Mouse (Mus musculus): ENCODE data around the gene Nup37. TPM values are rescaled to one million over a fixed set of nuclear protein-coding genes. Genes with fewer than 3 reads are reported as not detected.

The Nup37 gene
- polyA plus RNA-seq, 1 experiment: 14.8 TPM

DNA sequence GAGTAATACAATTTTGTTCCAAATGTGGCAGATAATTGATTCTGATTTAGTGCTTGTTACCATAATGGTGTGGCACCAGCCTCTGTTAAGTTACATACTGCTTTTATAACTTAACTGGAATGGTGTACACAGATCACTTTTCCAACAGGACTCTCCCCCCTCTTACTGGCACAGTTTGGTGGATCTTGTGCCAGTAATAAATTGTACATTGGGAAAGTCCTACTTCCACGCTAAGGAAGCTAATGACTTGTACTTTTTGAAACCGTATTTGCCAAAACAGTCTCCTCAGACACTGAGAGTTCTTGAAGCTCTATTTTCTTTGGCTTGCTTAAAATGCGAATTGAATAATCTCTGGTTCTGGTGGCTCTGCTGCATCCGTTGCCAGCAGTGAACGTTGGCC lies 78.6 kb downstream of the Nup37 start:
- no peak for TF ChIP-seq CTCF (IDR thresholded peaks at IDR 0.05; ENCODE audit: control insufficient read depth, insufficient read depth, insufficient replicate concordance, low read depth, low read length)
- TF ChIP-seq POLR2A (IDR thresholded peaks at IDR 0.05; ENCODE audit: control insufficient read depth, low read depth, low read length): no peak
- H3K4me1 ChIP-seq (ENCODE audit: control insufficient read depth, insufficient read depth, low read length): no peaks in the 10 kb centered on the region
- H3K27ac ChIP-seq (ENCODE audit: control insufficient read depth, insufficient read depth, low read depth, low read length): no peak overlapping the region
- no peaks in the 10 kb centered on the region for H3K36me3 ChIP-seq (ENCODE audit: control insufficient read depth, insufficient read depth, low read length)
- H3K4me3 ChIP-seq (ENCODE audit: control insufficient read depth, low read depth, low read length): no peak overlapping the region
- no peaks in the 10 kb centered on the region for H3K27me3 ChIP-seq (ENCODE audit: control insufficient read depth, insufficient read depth, low read length)

DNA sequence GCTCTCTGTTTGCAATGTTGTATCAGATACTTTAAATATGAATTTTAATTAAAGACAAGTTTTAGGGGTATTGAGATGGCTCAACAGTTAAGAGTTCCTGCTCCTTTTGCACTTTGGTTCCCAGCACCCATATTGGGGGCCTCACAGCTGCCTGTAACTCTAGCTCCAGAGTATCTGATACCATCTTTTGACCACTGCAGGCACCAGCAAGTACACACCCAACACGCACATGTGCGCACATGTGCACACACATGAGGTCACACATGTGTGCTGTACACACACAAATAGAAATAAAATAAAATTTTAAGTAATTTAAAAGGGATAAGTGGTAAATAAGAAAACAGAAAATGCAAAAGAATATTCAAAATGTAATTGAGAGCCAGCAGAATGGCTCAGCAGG lies 81.2 kb downstream of the Nup37 start:
- Histone ChIP-seq H3K4me1 (ENCODE audit: control insufficient read depth, insufficient read depth, low read length) (no peaks in the 10 kb centered on the region), H3K4me3 (ENCODE audit: control insufficient read depth, low read depth, low read length) (no peak overlapping the region), H3K27me3 (ENCODE audit: control insufficient read depth, insufficient read depth, low read length) (no peaks in the 10 kb centered on the region), H3K27ac (ENCODE audit: control insufficient read depth, insufficient read depth, low read depth, low read length) (no peak overlapping the region), H3K36me3 (ENCODE audit: control insufficient read depth, insufficient read depth, low read length) (no peaks in the 10 kb centered on the region)
- TF ChIP-seq CTCF (IDR thresholded peaks at IDR 0.05; ENCODE audit: control insufficient read depth, insufficient read depth, insufficient replicate concordance, low read depth, low read length): no peak
- no peak for TF ChIP-seq POLR2A (IDR thresholded peaks at IDR 0.05; ENCODE audit: control insufficient read depth, low read depth, low read length)

Other genes with a start within 250 kb of the Nup37 start
- gene Pmch, start 55.9 kb upstream of the Nup37 start, polyA plus RNA-seq (2012; rRNA removed): not detected in 2 replicates
- gene Parpbp, start 51 bp upstream of the Nup37 start, polyA plus RNA-seq (2012; rRNA removed): 4.7 TPM in 2 replicates
- 31.1 and 33.7 TPM in 2 replicates for gene Washc3, start 54.1 kb downstream of the Nup37 start, polyA plus RNA-seq (2012; rRNA removed)
- 30.7 and 34.2 TPM in 2 replicates for gene Dram1, start 232.1 kb downstream of the Nup37 start, polyA plus RNA-seq (2012; rRNA removed)
- gene Gnptab, start 232.1 kb downstream of the Nup37 start, polyA plus RNA-seq (2012; rRNA removed): 8.1 and 10.0 TPM in 2 replicates

Data from testis, adult 2 months (tissue).